Mouse (Mus musculus) right cerebral cortex, postnatal 14 days (tissue): ENCODE data around the gene Olfr57.
"Not testable (repeated sequence)": the region's sequence is repeated elsewhere in the genome, so short reads cannot be mapped to it uniquely, and the experiment has no call there.

Experiments
- DNase-seq: peaks from one replicate; pipeline ENCODE4 v3.0.0; 2022

Olfr57 gene

DNA sequence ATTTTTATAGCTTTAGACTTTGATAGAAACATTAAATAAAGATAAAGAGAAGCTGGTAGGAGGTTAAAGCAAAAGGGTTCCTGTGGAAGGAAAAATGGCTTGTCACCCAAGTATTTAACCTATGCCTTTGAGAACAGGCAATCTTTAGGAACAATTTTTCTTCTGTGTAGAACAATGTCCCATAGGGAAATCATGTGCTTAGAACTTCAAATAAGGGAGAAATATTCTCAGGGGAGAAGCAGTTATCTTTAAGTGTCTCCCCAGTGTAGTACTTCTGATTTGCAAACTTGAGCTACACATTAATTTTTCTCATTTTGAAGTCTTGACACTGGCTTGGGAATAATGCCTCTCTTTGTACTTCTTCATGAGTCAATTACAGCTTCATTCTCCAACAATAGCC is at the start of gene Olfr57:
Olfr57 (plus strand) TSS at position 301 of the 400 bp plus-strand sequence.
- no peak for DNase-seq

DNA sequence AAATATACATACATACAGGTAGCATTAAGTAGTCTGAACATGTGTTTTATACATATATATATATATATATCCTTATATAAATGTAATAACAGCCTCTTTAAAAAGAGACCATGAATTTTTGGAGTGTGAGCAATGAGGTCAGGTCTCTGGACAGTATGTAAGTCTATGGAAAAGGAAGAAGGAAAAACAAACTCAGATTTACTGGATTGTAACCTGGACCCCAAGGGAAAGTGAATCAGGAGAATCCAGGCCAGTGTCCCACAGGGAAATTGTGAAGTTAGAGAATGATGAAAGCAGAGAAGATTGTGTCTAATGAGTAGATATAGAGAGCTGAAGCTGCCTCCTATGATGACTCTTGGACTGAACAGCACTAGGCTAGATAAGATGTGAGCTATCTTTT is 47.8 kb upstream of the Olfr57 start, which contains the start of gene Olfr1352:
Olfr1352 (plus strand) TSS at position 301 of the 400 bp plus-strand sequence.
- no peak for DNase-seq

DNA sequence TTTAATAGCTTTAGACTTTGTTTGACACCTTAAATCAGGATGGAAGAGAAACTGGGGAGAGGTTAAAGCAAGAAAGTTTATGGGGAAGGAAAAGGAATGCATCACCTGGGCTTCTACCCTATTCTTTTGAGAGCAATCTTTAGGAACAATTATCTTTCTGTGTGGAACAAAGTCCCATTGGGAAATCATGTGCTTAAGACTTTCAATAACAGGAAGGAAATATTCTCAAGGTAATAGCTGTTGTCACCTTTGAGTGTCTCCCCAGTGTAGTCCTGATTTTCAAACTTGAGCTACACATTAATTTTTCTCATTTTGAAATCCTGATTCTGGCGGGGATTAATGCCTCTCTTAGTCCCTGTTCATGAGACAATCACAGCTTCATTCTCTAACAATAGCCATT is 16.4 kb upstream of the Olfr57 start, which contains the start of gene Olfr1351:
Olfr1351 (plus strand) TSS at position 301 of the 400 bp plus-strand sequence.
- no peak for DNase-seq

DNA sequence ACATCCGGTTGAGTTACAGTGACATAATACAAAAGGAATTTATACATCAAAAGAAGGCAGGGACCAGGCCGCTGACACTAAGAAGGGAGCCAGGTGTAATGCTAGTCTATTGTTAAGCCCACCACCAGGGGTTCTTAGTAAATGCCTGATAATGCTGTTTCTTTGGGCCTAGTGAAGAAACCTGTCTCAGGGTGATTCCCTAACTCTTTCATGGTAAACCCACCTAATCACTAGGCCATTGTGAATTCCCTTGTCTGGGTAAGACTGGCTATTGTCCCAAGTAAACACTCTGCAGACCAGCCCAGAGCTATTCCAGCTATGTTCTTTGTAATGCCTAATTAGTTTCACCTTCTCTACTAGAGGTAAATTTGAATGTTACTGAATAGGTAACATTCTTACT is 13.9 kb downstream of the Olfr57 start:
- not testable (repeated sequence) for DNase-seq

DNA sequence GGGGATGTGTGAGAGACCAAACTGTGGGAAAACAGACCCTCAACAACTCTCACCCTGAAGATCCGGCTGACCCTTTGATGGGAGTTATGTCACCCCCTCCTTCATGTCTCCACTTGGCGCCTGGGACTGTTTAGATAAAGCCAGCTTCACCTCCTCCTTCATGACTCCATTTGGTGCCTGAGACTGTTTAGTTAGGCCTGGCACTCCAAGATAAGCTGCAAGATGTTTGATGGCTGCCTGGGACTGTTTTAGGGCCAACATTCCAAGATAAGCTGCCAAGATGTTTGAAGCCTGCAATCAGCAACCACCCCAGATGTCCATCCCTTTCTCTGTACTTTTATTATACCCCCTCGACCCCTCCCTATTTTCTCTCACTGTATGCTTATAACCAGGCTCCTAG is 28.8 kb downstream of the Olfr57 start:
- DNase-seq = not testable (repeated sequence)
